Mouse (Mus musculus): ENCODE data around the gene C8g.

C8g gene
- long read RNA-seq, experiment 1 = 0 reads
- long read RNA-seq, experiment 2 = 0 reads

GRCm38 (mm10) chr2:25501593-25502486 lies at the start of gene C8g:
C8g (minus strand) TSS chr2:25501719.
- intact Hi-C loops (cut with DNase I) = no loop called here

- intact Hi-C loops (cut with DNase I) = loop anchor here (2.0 kb wide), 1 partner anchor 44 kb away; no protein-coding TSS in a partner anchor
These were observed 49.7 kb upstream of the C8g start for GRCm38 (mm10) chr2:25551186-25551585.

DNA sequence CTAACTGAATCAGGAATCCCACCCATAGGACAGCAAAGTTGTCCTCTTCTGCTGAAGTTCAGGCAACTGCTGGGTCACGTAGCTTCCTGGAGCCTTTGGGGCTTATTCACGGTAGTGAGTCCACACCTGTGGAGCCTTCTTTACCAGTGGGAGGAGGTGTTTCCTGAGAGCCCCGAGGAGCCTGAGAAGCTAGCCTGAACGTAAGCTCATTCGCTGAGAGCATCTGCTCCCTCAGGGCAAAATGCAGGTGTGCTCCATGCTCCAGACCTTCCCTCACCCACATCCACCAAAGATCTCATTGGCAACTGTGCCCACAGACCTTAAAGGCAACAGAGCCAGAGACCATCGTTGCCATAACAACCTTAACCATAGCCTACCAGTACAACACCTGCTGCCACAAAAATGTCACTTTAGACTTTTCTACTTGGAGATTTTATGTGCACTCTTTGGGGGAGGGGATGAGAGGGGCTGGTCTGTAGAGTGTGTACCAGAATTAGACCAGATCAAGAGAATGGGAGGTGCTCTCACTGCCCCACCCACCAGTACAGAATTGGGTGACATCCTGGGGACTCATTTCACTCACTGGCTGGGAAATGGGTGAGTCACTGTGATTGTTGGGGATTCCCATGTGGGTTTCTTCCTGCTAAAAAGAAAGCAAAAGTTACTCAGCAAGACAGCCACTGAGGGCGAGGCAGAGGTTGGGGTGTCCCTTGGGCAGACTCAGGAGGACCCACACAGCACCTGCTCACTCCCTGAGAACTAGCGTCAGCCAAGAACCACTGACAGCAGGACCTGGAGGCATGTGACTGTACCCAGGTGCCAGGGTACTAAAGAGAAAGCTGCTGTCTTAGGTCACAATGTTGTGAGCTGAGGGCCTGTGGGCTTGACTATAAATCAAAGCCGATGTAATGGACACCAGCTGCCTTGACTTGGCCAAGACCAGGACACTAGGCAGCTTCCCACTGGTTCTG lies 47.8 kb upstream of the C8g start:
- intact Hi-C loops (cut with DNase I) = loop anchor here (5.0 kb wide), 1 partner anchor 127 kb away; the partner anchor contains the start of gene Fut7

DNA sequence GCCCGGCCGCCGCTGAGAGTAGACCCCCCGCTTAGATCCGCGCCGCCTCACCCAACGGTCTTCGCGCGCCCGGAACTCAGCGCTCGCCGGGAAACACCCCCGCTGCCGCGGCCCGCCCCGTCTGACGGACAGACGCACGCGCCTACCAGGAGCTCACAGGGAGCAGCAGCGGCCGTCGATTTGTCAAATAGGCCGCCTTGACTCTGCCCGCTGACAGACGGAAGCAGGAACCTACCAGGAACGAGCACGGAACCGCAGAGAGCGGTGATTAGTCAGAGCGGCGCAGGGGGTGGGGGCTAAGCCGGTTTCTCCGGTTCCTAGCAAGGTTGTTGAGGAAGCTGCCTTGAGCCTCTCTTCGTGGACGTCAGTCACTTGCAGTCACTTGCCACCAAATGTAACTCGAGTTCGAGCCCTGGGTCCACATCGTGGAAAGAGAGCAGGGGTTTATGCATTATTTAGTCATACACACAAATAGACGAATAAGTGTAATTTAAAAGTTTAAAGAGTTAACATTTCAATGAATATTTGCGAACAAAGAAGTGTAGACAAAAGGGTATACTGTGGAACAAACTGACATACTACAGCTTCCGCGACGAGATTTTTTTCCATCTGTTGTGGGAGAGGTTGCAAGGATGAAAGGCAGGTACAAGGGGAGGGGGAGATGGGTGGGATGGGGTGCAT lies 45.4 kb upstream of the C8g start, which contains the start of gene Traf2:
Gene Traf2 (minus strand): TSS at position 130 of the 681 bp plus-strand sequence.
- intact Hi-C loops (cut with DNase I) = loop anchor here (5.0 kb wide), 1 partner anchor 125 kb away; the partner anchor contains the start of gene Fut7

- intact Hi-C loops (cut with DNase I) = loop anchor here (5.0 kb wide), 1 partner anchor 124 kb away; the partner anchor contains the start of gene Fut7
These were observed 44.7 kb upstream of the C8g start for GRCm38 (mm10) chr2:25545996-25546810.

DNA sequence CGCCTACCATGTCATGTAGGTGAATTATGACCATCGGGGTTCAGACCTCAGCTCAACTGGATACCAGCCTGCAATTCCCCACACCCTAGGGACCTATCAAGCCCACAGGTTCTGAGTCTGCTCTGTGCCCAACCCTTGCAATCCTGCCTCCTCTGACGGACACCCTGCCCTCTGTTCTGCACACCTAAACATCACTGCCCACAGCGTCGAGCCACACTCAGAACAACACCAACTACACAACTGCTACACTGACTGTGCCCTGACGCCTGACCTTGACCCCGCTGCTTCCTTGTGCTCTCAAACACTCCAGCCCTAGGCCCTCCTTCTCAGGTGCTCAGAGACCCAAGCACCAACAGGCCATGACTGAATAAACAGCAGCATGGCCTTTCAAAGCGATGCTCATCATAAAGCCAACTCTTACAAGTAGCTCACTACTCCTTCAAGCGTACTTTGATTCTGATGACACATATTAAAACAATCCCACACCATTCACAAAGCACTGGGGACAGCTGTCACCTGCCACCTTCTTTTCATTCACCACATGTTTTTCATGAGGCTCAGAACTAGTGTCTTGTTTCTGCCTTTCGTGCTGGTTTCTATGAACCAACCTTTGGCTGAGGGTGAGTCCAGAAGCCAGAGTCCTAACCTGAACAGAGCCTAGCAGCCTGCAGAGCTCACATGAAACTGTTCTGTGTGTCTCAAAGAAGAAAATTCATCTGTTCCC lies 40.3 kb upstream of the C8g start:
- intact Hi-C loops (cut with DNase I) = no loop called here

DNA sequence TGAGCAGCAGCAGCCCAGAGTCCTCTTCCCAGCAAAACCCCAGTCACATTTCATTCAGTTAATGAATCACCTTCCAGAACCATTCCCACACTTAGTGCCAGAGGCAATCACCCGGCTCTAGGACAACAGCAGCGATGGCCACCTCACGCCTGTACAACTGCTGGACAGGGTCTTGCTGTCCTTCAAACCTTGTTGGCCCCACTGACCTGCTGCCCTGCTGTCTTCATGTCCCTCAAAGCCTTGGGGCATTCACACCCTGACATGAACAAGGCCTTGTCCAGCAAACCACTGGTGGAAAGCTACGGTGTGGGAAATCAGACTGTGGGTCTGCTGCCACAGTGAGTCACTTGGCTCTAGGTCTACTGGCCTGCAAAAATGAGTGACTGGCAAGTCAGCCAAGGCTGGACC lies 39.0 kb upstream of the C8g start:
- intact Hi-C loops (cut with DNase I) = no loop called here

DNA sequence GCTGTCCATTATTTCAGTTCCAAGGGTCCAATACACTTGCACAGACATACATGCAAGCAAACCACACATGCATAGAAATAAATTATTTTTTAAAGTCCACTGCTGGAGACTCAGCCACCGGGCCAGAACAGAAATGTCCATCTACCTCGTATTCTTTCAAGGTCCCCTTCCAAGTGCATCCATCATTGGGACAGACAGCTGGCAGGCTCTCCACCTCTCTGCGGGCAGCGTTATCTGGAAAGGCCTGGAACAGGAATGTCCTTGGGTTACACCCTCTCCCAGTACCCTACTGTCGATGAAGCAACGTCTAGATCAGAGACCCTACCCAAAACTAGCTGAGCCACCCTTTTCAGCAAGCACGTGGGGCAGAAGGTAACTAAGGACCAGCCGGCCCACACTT lies 35.0 kb upstream of the C8g start:
- intact Hi-C loops (cut with DNase I) = no loop called here

- intact Hi-C loops (cut with DNase I) = no loop called here
These were observed 33.3 kb upstream of the C8g start for GRCm38 (mm10) chr2:25534866-25535182.

DNA sequence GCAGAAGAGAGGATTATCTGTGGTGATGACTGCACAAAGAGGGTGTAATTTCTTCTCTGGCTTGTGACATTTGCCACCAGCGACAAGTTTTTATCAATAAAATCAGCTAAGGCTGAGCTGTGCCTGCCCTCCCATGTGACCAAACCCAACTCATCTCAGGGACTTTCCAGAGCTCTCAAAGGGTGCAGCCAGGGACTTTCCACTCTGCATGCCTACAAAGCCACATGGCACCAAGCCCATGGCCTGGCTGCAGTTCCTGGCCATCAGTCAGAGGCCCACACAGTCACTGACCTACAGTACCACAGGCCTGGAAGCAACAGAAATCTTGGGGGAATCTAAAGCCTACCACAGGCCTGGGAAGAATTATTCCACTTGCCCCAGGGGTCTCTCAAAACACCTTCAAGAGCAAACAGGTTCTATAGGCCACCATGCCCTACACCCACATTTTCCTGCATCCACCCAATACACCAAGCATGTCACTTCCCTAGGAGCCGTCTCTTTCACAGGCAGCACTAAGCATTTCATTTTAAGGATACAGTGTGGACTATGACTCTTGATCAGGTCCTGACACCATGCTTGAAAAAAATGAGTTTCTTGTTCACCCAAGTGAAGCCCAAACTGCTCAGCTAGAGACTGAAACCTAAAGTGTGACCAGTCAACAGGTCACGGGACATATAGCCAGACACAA lies 32.8 kb upstream of the C8g start:
- intact Hi-C loops (cut with DNase I) = no loop called here

GRCm38 (mm10) chr2:25533707-25534106 lies 32.2 kb upstream of the C8g start:
- intact Hi-C loops (cut with DNase I) = no loop called here

- intact Hi-C loops (cut with DNase I) = no loop called here
These were observed 25.2 kb upstream of the C8g start for GRCm38 (mm10) chr2:25526510-25527302.

DNA sequence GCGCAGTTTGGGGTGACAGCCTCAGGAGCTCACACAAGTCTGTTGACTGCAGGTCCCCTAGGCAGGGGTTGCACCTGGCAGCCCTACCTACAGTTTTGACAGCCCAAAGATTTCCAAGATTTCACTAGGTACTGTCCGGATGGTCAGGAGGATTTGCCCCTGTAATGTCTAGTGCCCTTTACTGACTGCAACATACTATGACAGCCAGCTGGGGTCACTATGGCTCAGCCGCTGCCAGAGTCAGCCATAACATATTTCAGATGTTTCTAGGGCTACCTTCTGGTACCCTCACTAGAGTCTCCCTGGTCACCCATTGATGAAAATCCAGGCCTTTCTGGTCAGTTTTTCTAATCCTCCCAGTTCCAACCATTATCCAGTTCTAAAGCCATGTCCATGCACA lies 8.4 kb upstream of the C8g start:
- intact Hi-C loops (cut with DNase I) = no loop called here

- intact Hi-C loops (cut with DNase I) = loop anchor here (2.0 kb wide), 1 partner anchor 44 kb away; no protein-coding TSS in a partner anchor
These were observed 5.4 kb upstream of the C8g start for GRCm38 (mm10) chr2:25506964-25507363.

DNA sequence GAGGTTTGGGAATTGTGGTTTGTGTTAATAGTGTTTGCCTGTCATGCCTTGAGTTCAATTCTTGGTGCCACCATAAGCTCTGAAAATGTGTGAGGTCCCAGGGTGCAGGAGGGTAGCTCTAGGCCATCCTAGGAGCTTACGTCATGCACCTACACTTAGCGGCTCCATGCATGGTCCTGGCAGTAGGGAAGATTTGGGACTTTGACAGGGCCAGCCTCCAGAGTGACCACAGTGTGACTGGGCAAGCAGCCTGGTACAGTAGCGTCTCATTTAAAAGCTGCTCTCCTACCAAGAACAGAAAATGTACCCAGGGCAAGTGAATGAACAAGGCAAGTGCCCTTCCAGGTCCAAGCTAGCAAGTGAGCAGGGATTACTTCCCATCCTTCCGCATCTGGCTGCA lies 4.3 kb upstream of the C8g start:
- intact Hi-C loops (cut with DNase I) = loop anchor here (2.0 kb wide), 1 partner anchor 45 kb away; no protein-coding TSS in a partner anchor

GRCm38 (mm10) chr2:25505000-25505399 lies 3.5 kb upstream of the C8g start:
- intact Hi-C loops (cut with DNase I) = no loop called here

DNA sequence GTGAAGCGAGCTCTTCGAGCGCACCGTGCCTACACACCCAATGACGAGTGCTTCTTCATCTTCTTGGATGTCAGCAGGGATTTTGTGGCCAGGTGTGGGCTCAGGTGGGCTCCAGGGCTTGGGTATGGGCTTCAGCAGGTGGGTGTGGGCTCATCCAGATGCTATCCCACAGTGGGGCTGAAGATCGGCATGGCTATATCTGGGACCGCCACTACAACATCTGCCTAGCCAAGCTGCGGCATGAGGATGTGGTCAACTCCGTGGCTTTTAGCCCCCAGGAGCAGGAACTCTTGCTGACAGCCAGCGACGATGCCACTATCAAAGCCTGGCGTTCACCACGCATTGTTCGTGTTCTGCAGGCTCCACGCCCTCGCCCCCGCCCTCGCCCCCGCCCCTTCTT lies 3.0 kb upstream of the C8g start:
- intact Hi-C loops (cut with DNase I) = no loop called here

DNA sequence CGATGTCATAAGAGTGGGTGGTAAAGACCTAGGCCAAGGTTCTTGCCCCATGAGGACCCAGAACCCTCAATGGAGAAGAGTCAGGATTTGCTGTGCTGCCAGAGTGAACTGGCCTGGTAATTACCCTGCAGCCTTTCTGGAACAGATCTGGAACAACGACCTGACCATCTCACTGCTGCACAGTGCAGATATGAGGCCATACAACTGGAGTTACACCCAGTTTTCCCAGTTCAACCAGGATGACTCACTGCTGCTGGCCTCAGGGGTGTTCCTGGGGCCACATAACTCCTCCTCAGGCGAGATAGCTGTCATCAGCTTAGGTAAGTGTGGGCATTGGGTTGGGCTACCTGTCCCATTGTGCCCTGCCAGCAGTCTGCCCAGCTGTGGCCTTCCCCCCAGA lies 1.2 kb upstream of the C8g start:
- intact Hi-C loops (cut with DNase I) = no loop called here

All from adrenal gland (tissue).